Mouse (Mus musculus): ENCODE results near the gene Olfr279. TPM values are rescaled to one million over a fixed set of nuclear protein-coding genes. Genes with fewer than 3 reads are reported as not detected.

The Olfr279 gene
- not detected for polyA plus RNA-seq (2014; fragmentation: Illumina TruSeq; extraction: RNeasy Lipid Tissue Mini Kit (QIAGEN cat#74804); ENCODE audit: low read depth, low replicate concordance)

DNA sequence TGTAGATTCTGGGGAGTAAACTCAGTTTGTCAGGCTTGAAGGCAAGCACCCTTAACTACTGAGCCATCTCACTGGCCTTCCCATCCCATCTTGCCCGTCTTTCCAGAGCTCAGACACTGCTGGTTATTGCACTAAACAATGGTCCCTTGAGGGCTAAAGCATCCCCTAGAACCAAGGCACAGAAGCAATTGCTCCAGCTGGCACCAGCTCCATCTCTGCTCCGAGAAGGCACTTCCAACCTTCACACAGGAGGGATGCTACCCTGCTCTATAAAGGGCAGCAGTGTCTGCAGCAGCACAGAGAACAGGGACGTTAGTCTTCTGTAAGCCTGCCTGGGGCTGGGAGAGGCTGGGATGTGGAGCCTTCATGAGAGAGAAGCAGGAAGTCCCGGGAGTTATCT lies at the start of gene Olfr279:
Gene Olfr279, plus strand, starts transcription at position 301 of the 400 bp plus-strand sequence.

DNA sequence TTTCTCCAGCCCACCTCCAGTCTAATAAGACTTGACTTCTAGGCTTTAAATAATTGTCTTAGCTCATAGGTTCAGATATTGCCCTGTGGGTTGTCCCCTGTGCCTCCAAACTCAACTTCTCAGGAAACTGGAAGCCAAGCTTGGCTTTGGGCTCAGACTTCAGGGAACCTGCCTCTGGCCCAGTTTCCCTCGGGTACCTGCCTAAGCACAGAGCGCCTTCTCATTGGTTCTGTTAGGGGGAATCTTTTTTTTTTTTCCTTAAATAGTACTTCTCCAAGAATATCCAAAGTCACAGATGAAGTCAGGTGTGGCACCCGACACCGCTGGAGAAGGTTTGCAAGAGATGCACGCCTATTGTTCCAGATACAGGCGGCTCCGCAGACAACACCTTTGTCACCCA lies 39.9 kb upstream of the Olfr279 start, which contains the start of gene Olfr281:
Gene Olfr281, plus strand, starts transcription at position 301 of the 400 bp plus-strand sequence.

DNA sequence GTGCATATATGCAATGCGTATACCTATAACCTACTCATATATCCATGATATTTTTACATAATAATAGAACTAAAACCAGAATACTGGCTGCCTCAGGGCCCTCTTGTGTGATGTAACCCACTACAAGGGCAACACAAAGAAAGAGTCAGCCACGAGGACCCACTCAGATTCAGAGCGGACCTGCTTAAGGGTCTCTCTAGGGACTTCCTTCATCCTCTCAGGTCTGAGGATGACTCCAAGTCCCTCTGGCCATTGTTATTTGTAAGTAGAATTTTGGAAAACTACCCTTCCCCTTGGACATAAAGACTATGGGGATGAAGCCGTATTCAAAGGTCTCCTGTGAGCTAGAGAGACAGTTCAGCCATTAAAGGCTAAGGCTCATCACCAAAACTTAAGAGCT lies 22.6 kb upstream of the Olfr279 start, which contains the start of gene OR5BS1P:
Gene OR5BS1P, plus strand, starts transcription at position 301 of the 400 bp plus-strand sequence.

DNA sequence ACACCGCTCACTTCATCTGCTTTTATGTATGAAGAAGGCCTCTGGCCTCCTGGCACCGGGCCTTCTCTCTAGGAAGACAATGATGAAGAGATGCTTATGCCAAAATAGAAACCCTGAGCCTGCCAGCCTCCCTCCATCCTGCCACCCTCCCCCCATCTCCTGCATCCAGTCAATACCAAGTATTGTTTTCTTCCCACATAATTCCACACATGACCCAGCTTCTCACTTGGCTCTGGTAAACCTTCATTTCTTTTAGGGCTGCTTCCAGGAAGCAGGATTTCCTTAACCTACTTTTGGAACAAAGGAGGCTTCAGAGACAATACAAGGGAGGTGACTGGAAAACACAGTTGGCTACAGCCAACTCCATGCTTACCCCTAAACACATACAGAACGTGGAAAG lies 9.5 kb upstream of the Olfr279 start, which contains the start of gene Lalba:
Gene Lalba, minus strand, starts transcription at position 21 of the 400 bp plus-strand sequence.

DNA sequence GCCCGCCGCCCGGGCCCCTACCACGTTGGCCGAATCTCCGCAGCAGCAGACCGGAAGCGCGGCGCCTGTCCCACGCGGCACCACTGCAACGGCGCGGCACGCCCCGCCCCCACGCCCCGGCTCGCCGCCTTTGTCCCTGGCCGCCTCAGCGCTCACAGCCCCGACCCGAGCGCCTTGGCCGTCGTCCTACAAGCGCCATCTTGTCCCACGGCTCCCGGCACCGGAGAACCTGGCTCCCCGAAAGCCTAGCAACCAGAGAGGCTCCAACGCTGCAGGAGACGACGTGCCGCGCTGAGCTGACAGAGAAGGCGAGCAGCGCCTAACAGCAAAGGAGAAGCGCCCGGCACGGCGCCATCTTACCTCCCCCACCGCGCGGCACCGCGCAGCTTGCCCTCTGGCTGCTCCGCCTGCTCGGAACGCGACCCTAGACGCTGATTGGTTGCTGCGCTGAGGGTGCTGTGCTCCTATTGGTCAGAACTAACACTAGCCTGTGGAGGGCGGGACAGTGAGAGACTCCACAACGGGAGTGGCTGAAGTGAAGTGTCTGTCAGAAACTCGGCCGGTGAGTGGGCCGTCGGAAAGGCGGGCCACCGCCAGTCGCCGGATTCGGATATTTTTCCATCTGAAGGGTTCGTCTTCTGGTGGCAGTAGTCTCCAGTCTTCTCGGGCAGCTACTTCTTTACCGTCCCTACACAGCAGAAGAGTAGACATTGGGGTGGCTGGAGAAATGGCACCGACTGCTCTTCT lies 41.9 kb downstream of the Olfr279 start, which contains the start of gene Kansl2:
Gene Kansl2, minus strand, starts transcription at position 384 of the 747 bp plus-strand sequence.

Other genes with a start within 250 kb of the Olfr279 start
- not detected for gene H1fnt, start 235.1 kb upstream of the Olfr279 start, polyA plus RNA-seq (2014; fragmentation: Illumina TruSeq; extraction: RNeasy Lipid Tissue Mini Kit (QIAGEN cat#74804); ENCODE audit: low read depth, low replicate concordance)
- gene Zfp641, start 196.2 kb upstream of the Olfr279 start, polyA plus RNA-seq (2014; fragmentation: Illumina TruSeq; extraction: RNeasy Lipid Tissue Mini Kit (QIAGEN cat#74804); ENCODE audit: low read depth, low replicate concordance): 4.4 TPM
- gene Olfr285, start 175.0 kb upstream of the Olfr279 start, polyA plus RNA-seq (2014; fragmentation: Illumina TruSeq; extraction: RNeasy Lipid Tissue Mini Kit (QIAGEN cat#74804); ENCODE audit: low read depth, low replicate concordance): not detected
- not detected for gene Olfr284, start 151.4 kb upstream of the Olfr279 start, polyA plus RNA-seq (2014; fragmentation: Illumina TruSeq; extraction: RNeasy Lipid Tissue Mini Kit (QIAGEN cat#74804); ENCODE audit: low read depth, low replicate concordance)
- gene Olfr283, start 111.5 kb upstream of the Olfr279 start, polyA plus RNA-seq (2014; fragmentation: Illumina TruSeq; extraction: RNeasy Lipid Tissue Mini Kit (QIAGEN cat#74804); ENCODE audit: low read depth, low replicate concordance): not detected
- gene Olfr282, start 61.2 kb upstream of the Olfr279 start, polyA plus RNA-seq (2014; fragmentation: Illumina TruSeq; extraction: RNeasy Lipid Tissue Mini Kit (QIAGEN cat#74804); ENCODE audit: low read depth, low replicate concordance): not detected
- gene Olfr281, start 39.8 kb upstream of the Olfr279 start, polyA plus RNA-seq (2014; fragmentation: Illumina TruSeq; extraction: RNeasy Lipid Tissue Mini Kit (QIAGEN cat#74804); ENCODE audit: low read depth, low replicate concordance): not detected
- not detected for gene OR5BS1P, start 22.5 kb upstream of the Olfr279 start, polyA plus RNA-seq (2014; fragmentation: Illumina TruSeq; extraction: RNeasy Lipid Tissue Mini Kit (QIAGEN cat#74804); ENCODE audit: low read depth, low replicate concordance)
- gene Lalba, start 9.7 kb upstream of the Olfr279 start, polyA plus RNA-seq (2014; fragmentation: Illumina TruSeq; extraction: RNeasy Lipid Tissue Mini Kit (QIAGEN cat#74804); ENCODE audit: low read depth, low replicate concordance): not detected
- gene Kansl2, start 41.9 kb downstream of the Olfr279 start, polyA plus RNA-seq (2014; fragmentation: Illumina TruSeq; extraction: RNeasy Lipid Tissue Mini Kit (QIAGEN cat#74804); ENCODE audit: low read depth, low replicate concordance): 29.9 TPM
- 41.7 TPM for gene Ccnt1, start 78.5 kb downstream of the Olfr279 start, polyA plus RNA-seq (2014; fragmentation: Illumina TruSeq; extraction: RNeasy Lipid Tissue Mini Kit (QIAGEN cat#74804); ENCODE audit: low read depth, low replicate concordance)
- gene 4930415O20Rik, start 78.6 kb downstream of the Olfr279 start, polyA plus RNA-seq (2014; fragmentation: Illumina TruSeq; extraction: RNeasy Lipid Tissue Mini Kit (QIAGEN cat#74804); ENCODE audit: low read depth, low replicate concordance): not detected
- gene Adcy6, start 117.7 kb downstream of the Olfr279 start, polyA plus RNA-seq (2014; fragmentation: Illumina TruSeq; extraction: RNeasy Lipid Tissue Mini Kit (QIAGEN cat#74804); ENCODE audit: low read depth, low replicate concordance): 7.5 TPM
- gene Cacnb3, start 138.4 kb downstream of the Olfr279 start, polyA plus RNA-seq (2014; fragmentation: Illumina TruSeq; extraction: RNeasy Lipid Tissue Mini Kit (QIAGEN cat#74804); ENCODE audit: low read depth, low replicate concordance): 0.44 TPM
- gene Ddx23, start 170.5 kb downstream of the Olfr279 start, polyA plus RNA-seq (2014; fragmentation: Illumina TruSeq; extraction: RNeasy Lipid Tissue Mini Kit (QIAGEN cat#74804); ENCODE audit: low read depth, low replicate concordance): 2.1 TPM
- gene Rnd1, start 185.1 kb downstream of the Olfr279 start, polyA plus RNA-seq (2014; fragmentation: Illumina TruSeq; extraction: RNeasy Lipid Tissue Mini Kit (QIAGEN cat#74804); ENCODE audit: low read depth, low replicate concordance): 0.40 TPM
- gene Ccdc65, start 215.8 kb downstream of the Olfr279 start, polyA plus RNA-seq (2014; fragmentation: Illumina TruSeq; extraction: RNeasy Lipid Tissue Mini Kit (QIAGEN cat#74804); ENCODE audit: low read depth, low replicate concordance): 0.69 TPM
- gene Fkbp11, start 235.8 kb downstream of the Olfr279 start, polyA plus RNA-seq (2014; fragmentation: Illumina TruSeq; extraction: RNeasy Lipid Tissue Mini Kit (QIAGEN cat#74804); ENCODE audit: low read depth, low replicate concordance): not detected

Measured in kidney, adult 10 weeks (tissue).